Mouse (Mus musculus) MEL (cell line): ENCODE results near the gene Ggt1. TPM values are rescaled to one million over a fixed set of nuclear protein-coding genes. Genes with fewer than 3 reads are reported as not detected.

Experiments
- DNase-seq: peaks from one replicate; pipeline ENCODE4 v3.0.0; 2011; ENCODE audit warnings: low read depth, low spot score
- H3K27ac ChIP-seq: 2 replicates; pipeline ENCODE4 v1.5.1; 2012; ENCODE audit warnings: low read depth, mild to moderate bottlenecking, control low read depth, low read length, moderate library complexity; ENCODE audit not compliant: control insufficient read depth
- H3K27me3 ChIP-seq, 2 experiments: fragments of 150-350 bp in 1 of 2; sonication (generic) in 1 of 2; 2 replicates each; pipeline ENCODE4 v1.6.1; 2012; ENCODE audit warnings: low read length in 2 of 2, mild to moderate bottlenecking in 2 of 2, improper control_type of control experiment in 1 of 2, moderate library complexity in 1 of 2; ENCODE audit not compliant: insufficient read depth in 2 of 2, control insufficient read depth in 1 of 2
- H3K36me3 ChIP-seq, 2 experiments: 2 replicates each; pipeline ENCODE4 v1.6.1; 2012 to 2014; ENCODE audit warnings: low read length in 2 of 2, improper control_type of control experiment in 1 of 2, inconsistent platforms in 1 of 2, mild to moderate bottlenecking in 1 of 2; ENCODE audit not compliant: insufficient read depth in 2 of 2, control insufficient read depth in 1 of 2
- H3K4me1 ChIP-seq, 2 experiments: fragments of 150-350 bp in 1 of 2; sonication (generic) in 1 of 2; 2 replicates each; pipeline ENCODE4 v1.6.1; 2012; ENCODE audit warnings: low read length in 2 of 2, improper control_type of control experiment in 1 of 2, mild to moderate bottlenecking in 1 of 2; ENCODE audit not compliant: insufficient read depth in 2 of 2, control insufficient read depth in 1 of 2
- H3K4me3 ChIP-seq, 2 experiments: fragments of 150-350 bp in 1 of 2; sonication (generic) in 1 of 2; 2 replicates each; pipeline ENCODE4 v1.5.1; 2012; ENCODE audit warnings: low read depth in 2 of 2, low read length in 2 of 2, mild to moderate bottlenecking in 2 of 2, moderate library complexity in 2 of 2, control low read depth in 1 of 2, improper control_type of control experiment in 1 of 2; ENCODE audit not compliant: control insufficient read depth in 1 of 2, insufficient read depth in 1 of 2
- H3K79me2 ChIP-seq: 2 replicates; pipeline ENCODE4 v1.6.1; 2012; ENCODE audit warnings: mild to moderate bottlenecking, low read length, moderate library complexity; ENCODE audit not compliant: control insufficient read depth, poor library complexity, insufficient read depth
- H3K9ac ChIP-seq: 2 replicates; pipeline ENCODE4 v1.6.1; 2012; ENCODE audit warnings: low read depth, mild to moderate bottlenecking, control low read depth, low read length, moderate library complexity; ENCODE audit not compliant: control insufficient read depth, poor library complexity, severe bottlenecking
- H3K9me3 ChIP-seq: fragments of 150-350 bp; sonication (generic); replicated peaks from 2 replicates; pipeline ENCODE4 v1.6.1; 2012; ENCODE audit warnings: mild to moderate bottlenecking, low read length, improper control_type of control experiment, moderate library complexity; ENCODE audit not compliant: insufficient read depth
- CHD2 ChIP-seq: IDR thresholded peaks from 2 replicates; pipeline ENCODE4 v1.6.1; 2011; ENCODE audit warnings: low read length, improper control_type of control experiment
- ELF1 ChIP-seq: IDR thresholded peaks from 2 replicates; pipeline ENCODE4 v1.6.1; 2014; ENCODE audit warnings: low read depth, mild to moderate bottlenecking, inconsistent platforms, low read length, improper control_type of control experiment, moderate library complexity
- EP300 ChIP-seq, 2 experiments: IDR thresholded peaks; 2 replicates each; pipeline ENCODE4 v1.6.1; 2011; ENCODE audit warnings: improper control_type of control experiment in 2 of 2, low read length in 2 of 2, low read depth in 1 of 2, mild to moderate bottlenecking in 1 of 2
- GABPA ChIP-seq: IDR thresholded peaks from 2 replicates; pipeline ENCODE4 v1.6.1; 2012; ENCODE audit warnings: low read depth, mild to moderate bottlenecking, inconsistent platforms, low read length, improper control_type of control experiment, moderate library complexity
- KAT2A ChIP-seq: conservative IDR thresholded peaks from 2 replicates; pipeline ENCODE4 v1.6.1; 2012; ENCODE audit warnings: low read depth, low read length, improper control_type of control experiment, inconsistent platforms
- MAFK ChIP-seq: IDR thresholded peaks from 2 replicates; pipeline ENCODE4 v1.6.1; 2011; ENCODE audit warnings: low read depth, mild to moderate bottlenecking, low read length, improper control_type of control experiment, borderline replicate concordance
- MAX ChIP-seq: IDR thresholded peaks from 2 replicates; pipeline ENCODE4 v1.6.1; 2011; ENCODE audit warnings: low read length, improper control_type of control experiment
- MEF2A ChIP-seq: IDR thresholded peaks from 2 replicates; pipeline ENCODE4 v1.6.1; 2014; ENCODE audit warnings: low read depth, mild to moderate bottlenecking, inconsistent platforms, low read length, improper control_type of control experiment; ENCODE audit not compliant: poor library complexity, insufficient replicate concordance, severe bottlenecking; ENCODE audit errors: extremely low read depth
- MYC ChIP-seq: IDR thresholded peaks from 2 replicates; pipeline ENCODE4 v1.6.1; 2011; ENCODE audit warnings: low read depth, mild to moderate bottlenecking, low read length, improper control_type of control experiment, moderate library complexity
- POLR2A ChIP-seq, 2 experiments: IDR thresholded peaks; 2 replicates each; pipeline ENCODE4 v1.6.1; 2011 to 2012; ENCODE audit warnings: low read length in 2 of 2, mild to moderate bottlenecking in 2 of 2, control low read depth in 1 of 2, improper control_type of control experiment in 1 of 2, low read depth in 1 of 2, moderate library complexity in 1 of 2; ENCODE audit not compliant: control insufficient read depth in 1 of 2, insufficient read depth in 1 of 2, poor library complexity in 1 of 2
- POLR2AphosphoS2 ChIP-seq: IDR thresholded peaks from 2 replicates; pipeline ENCODE4 v1.6.1; 2011; ENCODE audit warnings: low read length, improper control_type of control experiment
- POLR2AphosphoS5 ChIP-seq: IDR thresholded peaks from 2 replicates; pipeline ENCODE4 v1.6.1; 2012; ENCODE audit warnings: low read depth, borderline replicate concordance, mild to moderate bottlenecking, inconsistent platforms, low read length, moderate library complexity, mixed read lengths
- RAD21 ChIP-seq: IDR thresholded peaks from 2 replicates; pipeline ENCODE4 v1.6.1; 2011; ENCODE audit warnings: mild to moderate bottlenecking, low read depth, low read length, improper control_type of control experiment
- RCOR1 ChIP-seq: IDR thresholded peaks from 2 replicates; pipeline ENCODE4 v1.6.1; 2012; ENCODE audit warnings: low read depth, mild to moderate bottlenecking, inconsistent platforms, low read length, improper control_type of control experiment
- USF1 ChIP-seq: IDR thresholded peaks from 2 replicates; pipeline ENCODE4 v1.6.1; 2014; ENCODE audit warnings: low read depth, mild to moderate bottlenecking, inconsistent platforms, low read length, improper control_type of control experiment, moderate library complexity
- ZKSCAN1 ChIP-seq: IDR thresholded peaks from 2 replicates; pipeline ENCODE4 v1.6.1; 2012; ENCODE audit warnings: low read depth, mild to moderate bottlenecking, inconsistent platforms, low read length, improper control_type of control experiment, moderate library complexity
- ZMIZ1 ChIP-seq: IDR thresholded peaks from 2 replicates; pipeline ENCODE4 v1.6.1; 2012; ENCODE audit warnings: low read depth, mild to moderate bottlenecking, inconsistent platforms, low read length, improper control_type of control experiment, moderate library complexity
- ZNF384 ChIP-seq: IDR thresholded peaks from 2 replicates; pipeline ENCODE4 v1.6.1; 2012; ENCODE audit warnings: low read depth, mild to moderate bottlenecking, inconsistent platforms, low read length, improper control_type of control experiment
- polyA plus RNA-seq, 2 experiments: library from polyadenylated mRNA; stranded (reverse) in 1 of 2; unstranded in 1 of 2; fragments of >175 nt in 1 of 2; fragments of >200 nt in 1 of 2; gene quantifications; 2 replicates each; pipeline versions ENCODE4 v1.2.1 to v1.2.4; 2012; ENCODE audit warnings: low replicate concordance in 2 of 2, low read depth in 1 of 2; ENCODE audit not compliant: insufficient read length in 2 of 2, insufficient read depth in 1 of 2, missing spikeins in 1 of 2
- total RNA-seq: library from RNA; depleted of rRNA; stranded (reverse); fragments of 300-350 nt; gene quantifications from 2 replicates; pipeline ENCODE4 v1.2.3, GENCODE M21; 2012

Ggt1 gene
- total and polyA plus RNA-seq, 3 experiments, result 0.46 to 3.2 TPM; not detected in 1

DNA sequence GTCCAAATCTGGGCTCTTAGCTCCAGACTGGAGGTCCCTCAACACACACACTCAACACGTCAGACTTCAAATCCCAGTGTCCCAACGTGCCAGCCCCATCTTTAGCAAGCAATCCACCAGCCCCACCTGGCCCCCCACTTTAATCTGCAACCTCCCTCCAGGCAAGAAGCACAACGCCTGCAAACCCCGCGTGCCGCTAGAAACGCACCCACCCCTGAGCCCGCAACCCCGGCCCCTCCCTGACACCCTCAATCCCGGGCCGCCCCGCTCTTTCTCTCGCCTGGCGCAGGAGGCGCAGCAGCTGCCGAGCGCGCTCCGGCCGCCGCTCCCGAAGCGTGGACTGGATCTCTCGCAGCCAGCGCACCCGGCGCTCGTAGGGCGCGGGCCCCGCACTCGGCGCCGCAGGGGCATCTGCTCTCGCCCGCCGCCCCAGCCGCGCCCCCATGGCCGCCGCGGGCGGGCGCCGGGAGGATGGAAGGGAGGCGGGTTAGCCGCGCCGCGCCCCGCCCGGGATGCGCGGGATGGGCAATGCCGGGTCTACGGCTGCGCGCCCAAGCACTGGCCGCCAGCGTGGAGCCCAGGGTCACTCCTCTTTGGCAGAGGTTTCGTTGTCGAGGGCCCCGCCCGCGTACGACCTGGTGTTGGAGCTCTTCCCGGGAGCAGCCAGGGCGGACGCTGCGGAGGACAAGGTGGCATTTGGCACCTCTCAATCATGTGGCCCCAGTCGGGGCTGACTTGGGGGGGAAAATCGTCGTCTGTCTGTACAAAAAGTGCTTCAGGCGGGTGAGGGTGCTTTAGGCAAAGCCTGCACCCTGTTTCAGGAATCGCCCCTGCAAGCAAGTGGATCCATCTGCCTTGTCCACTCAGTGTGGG is 1.5 kb upstream of the Ggt1 start, which contains the start of gene Lrrc75b:
TSS of gene Lrrc75b (minus strand) at position 655 of the 873 bp plus-strand sequence.
- DNase-seq, result no peak
- peaks cover 2 to 19% of the 10 kb centered on the region in 2 experiments; a peak in 3 of 4 replicates for H3K4me1 ChIP-seq
- H3K79me2 ChIP-seq, result no peaks in the 10 kb centered on the region
- H3K27ac ChIP-seq, result no peak within 1 kb of the TSS
- H3K9ac ChIP-seq, result no peak within 1 kb of the TSS
- H3K27me3 ChIP-seq, result no peaks in the 10 kb centered on the region
- TF ChIP-seq ELF1 (no peak), KAT2A (no peak), MYC (no peak), RAD21 (no peak), RCOR1 (no peak)
- H3K9me3 ChIP-seq, result no peaks in the 10 kb centered on the region
- no peak within 1 kb of the TSS for H3K4me3 ChIP-seq
- peaks cover 0 to 6% of the 10 kb centered on the region in 2 experiments; a peak in 2 of 4 replicates for H3K36me3 ChIP-seq

DNA sequence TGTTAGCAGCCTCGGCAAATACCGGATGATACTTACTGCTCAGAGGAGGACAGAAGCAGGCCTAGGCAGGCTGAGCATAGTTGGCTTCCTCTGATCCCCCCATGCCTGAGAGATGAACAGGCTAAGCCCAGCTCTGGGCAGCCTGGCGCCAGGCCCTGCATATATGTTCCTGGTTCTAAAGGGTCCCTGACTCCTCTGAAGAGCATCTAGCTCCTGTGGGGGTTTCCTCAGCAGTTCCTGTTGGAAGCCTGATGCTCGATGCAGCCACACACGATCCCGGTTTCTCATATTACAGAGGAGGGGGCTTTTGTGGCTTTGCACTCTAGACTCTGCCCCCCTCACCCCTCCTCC is 880 bp upstream of the Ggt1 start:
- DNase-seq, result no peak
- TF ChIP-seq ZMIZ1, result no peak
- no peaks in the 10 kb centered on the region for H3K9me3 ChIP-seq
- no peaks in the 10 kb centered on the region for H3K79me2 ChIP-seq
- H3K36me3 ChIP-seq, result peaks cover 0 to 11% of the 10 kb centered on the region in 2 experiments; a peak in 2 of 4 replicates
- no peaks in the 10 kb centered on the region for H3K27me3 ChIP-seq
- no peak overlapping the region for H3K4me3 ChIP-seq
- peaks cover 6 to 25% of the 10 kb centered on the region in 2 experiments for H3K4me1 ChIP-seq
- H3K9ac ChIP-seq, result no peak overlapping the region
- no peak overlapping the region for H3K27ac ChIP-seq

DNA sequence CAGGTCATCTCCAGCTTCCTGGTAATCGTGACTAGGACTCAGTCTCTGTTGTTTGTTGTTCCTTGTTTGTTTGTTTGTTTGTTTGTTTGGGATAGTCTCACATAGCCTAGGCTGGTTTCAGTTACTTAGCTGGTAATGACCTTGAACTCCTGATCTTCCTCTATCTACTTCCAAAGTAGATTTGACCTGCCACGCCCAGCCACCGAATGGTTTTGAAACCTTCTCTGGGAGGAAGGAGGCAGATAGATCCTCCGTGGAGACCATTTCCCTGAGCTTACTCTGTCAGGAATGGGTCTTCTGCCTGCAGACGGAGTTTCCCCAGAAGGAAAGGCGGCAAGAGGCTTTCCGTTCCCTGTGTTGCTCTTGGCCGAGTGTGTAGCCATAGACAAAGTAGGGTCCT is 1.2 kb downstream of the Ggt1 start:
- H3K9ac ChIP-seq, result no peak overlapping the region
- TF ChIP-seq GABPA (no peak), POLR2AphosphoS5 (no peak), ZKSCAN1 (no peak), ZMIZ1 (no peak), POLR2AphosphoS2 (no peak), KAT2A (no peak), MEF2A (no peak), POLR2A (IDR thresholded peaks at IDR 0.05; ENCODE audit: control insufficient read depth in 1 of 2, insufficient read depth in 1 of 2, low read depth in 1 of 2, low read length in 2 of 2, poor library complexity in 1 of 2) (no peak), USF1 (no peak), EP300 (IDR thresholded peaks at IDR 0.05; ENCODE audit: low read depth in 1 of 2, low read length in 2 of 2) (no peak), CHD2 (no peak), MAX (no peak), ZNF384 (no peak), MAFK (no peak)
- peaks cover 0 to 17% of the 10 kb centered on the region in 2 experiments; a peak in 2 of 4 replicates for H3K36me3 ChIP-seq
- H3K79me2 ChIP-seq, result no peaks in the 10 kb centered on the region
- DNase-seq, result no peak
- H3K9me3 ChIP-seq, result no peaks in the 10 kb centered on the region
- peaks cover 9 to 35% of the 10 kb centered on the region in 2 experiments for H3K4me1 ChIP-seq
- no peak overlapping the region for H3K4me3 ChIP-seq
- no peaks in the 10 kb centered on the region for H3K27me3 ChIP-seq
- H3K27ac ChIP-seq, result no peak overlapping the region
